ENCODE assay signal across 8 mouse cellular contexts in the genomic region with DNA sequence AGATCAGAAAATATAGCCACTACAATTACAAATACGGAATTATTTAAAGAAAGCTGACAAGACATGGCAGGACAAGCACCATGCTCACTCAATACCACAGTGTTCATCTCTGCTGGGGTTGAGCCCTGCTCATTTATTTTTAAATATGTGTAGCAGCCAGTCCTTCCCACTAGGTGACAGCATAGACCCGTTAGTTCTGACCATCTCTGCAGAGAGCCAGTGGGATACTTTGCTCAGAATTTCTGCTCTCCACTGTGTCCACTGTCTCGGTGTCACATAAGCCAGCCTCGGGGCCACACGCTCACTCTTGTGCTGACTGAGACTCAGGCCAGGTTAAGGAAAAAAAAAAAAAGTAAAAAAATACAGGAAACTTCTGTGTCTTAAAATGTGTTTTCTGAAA.
DNase-seq lines count a peak whose midpoint lies in the region; ATAC-seq and TF ChIP-seq lines count a peak whose summit lies in the region.

No protein-coding gene starts in this region.

- H3K9me3 ChIP-seq in intestine, embryonic 16.5 days (ENCODE audit: control insufficient read depth, low read length), result no peaks in the 10 kb centered on the region
- H3K9me3 ChIP-seq in limb, embryonic 13.5 days, result no peaks in the 10 kb centered on the region
- no peaks in the 10 kb centered on the region for H3K9me3 ChIP-seq in midbrain, postnatal 0 days (ENCODE audit: low read length)
- H3K9me3 ChIP-seq in stomach, embryonic 15.5 days, result no peaks in the 10 kb centered on the region

- peak; percentile 73 for ATAC-seq in intestine, embryonic 16.5 days
- 0 out of 2 replicates have a peak, but pooled peaks have one; percentile 52 for ATAC-seq in limb, embryonic 13.5 days (ENCODE audit: low FRiP score, low read depth)
- ATAC-seq in midbrain, postnatal 0 days (ENCODE audit: low FRiP score), result peak; percentile 78
- ATAC-seq in stomach, embryonic 15.5 days (ENCODE audit: insufficient read depth, low FRiP score, low read depth), result peak; percentile 54; the same call in 1 of the 2 replicates

- no peaks in the 10 kb centered on the region for H3K27me3 ChIP-seq in intestine, embryonic 16.5 days (replicated peaks; ENCODE audit: control insufficient read depth, insufficient read depth, low read length)
- no peaks in the 10 kb centered on the region for H3K27me3 ChIP-seq in limb, embryonic 13.5 days
- H3K27me3 ChIP-seq in midbrain, postnatal 0 days (ENCODE audit: insufficient read depth, low read length), result no peaks in the 10 kb centered on the region
- no peaks in the 10 kb centered on the region for H3K27me3 ChIP-seq in stomach, embryonic 15.5 days (replicated peaks)

- H3K4me1 ChIP-seq in intestine, embryonic 16.5 days (ENCODE audit: control insufficient read depth, insufficient read depth, low read length), result no peaks in the 10 kb centered on the region; the same call in 1 of the 2 replicates
- H3K4me1 ChIP-seq in limb, embryonic 13.5 days, result peaks cover 27% of the 10 kb centered on the region
- H3K4me1 ChIP-seq in midbrain, postnatal 0 days (ENCODE audit: insufficient read depth, low read length), result no peaks in the 10 kb centered on the region
- H3K4me1 ChIP-seq in stomach, embryonic 15.5 days, result no peaks in the 10 kb centered on the region

- peak; percentile 93 for TF ChIP-seq CTCF in midbrain, postnatal 0 days (IDR thresholded peaks at IDR 0.05)

- H3K27ac ChIP-seq in intestine, embryonic 16.5 days (ENCODE audit: low read length), result no peak overlapping the region
- no peak overlapping the region for H3K27ac ChIP-seq in limb, embryonic 13.5 days
- no peak overlapping the region for H3K27ac ChIP-seq in midbrain, postnatal 0 days (ENCODE audit: low read depth, low read length)
- no peak overlapping the region for H3K27ac ChIP-seq in stomach, embryonic 15.5 days

- H3K4me2 ChIP-seq in intestine, embryonic 16.5 days (ENCODE audit: low read depth, low read length), result no peak overlapping the region
- H3K4me2 ChIP-seq in limb, embryonic 13.5 days (replicated peaks), result no peak overlapping the region
- H3K4me2 ChIP-seq in midbrain, postnatal 0 days (ENCODE audit: low read depth, low read length, poor library complexity, severe bottlenecking), result no peak overlapping the region
- no peak overlapping the region for H3K4me2 ChIP-seq in stomach, embryonic 15.5 days

- H3K4me3 ChIP-seq in intestine, embryonic 16.5 days (ENCODE audit: low read length), result no peak overlapping the region
- H3K4me3 ChIP-seq in limb, embryonic 13.5 days, result no peak overlapping the region
- H3K4me3 ChIP-seq in midbrain, postnatal 0 days (ENCODE audit: low read depth, low read length), result no peak overlapping the region
- H3K4me3 ChIP-seq in stomach, embryonic 15.5 days (replicated peaks), result no peak overlapping the region

- H3K9ac ChIP-seq in intestine, embryonic 16.5 days (ENCODE audit: low read depth, low read length), result no peak overlapping the region
- no peak overlapping the region for H3K9ac ChIP-seq in limb, embryonic 13.5 days
- no peak overlapping the region for H3K9ac ChIP-seq in midbrain, postnatal 0 days (replicated peaks; ENCODE audit: low read length, poor library complexity, severe bottlenecking)
- H3K9ac ChIP-seq in stomach, embryonic 15.5 days, result no peak overlapping the region

- WGBS in intestine, embryonic 16.5 days, result 41% methylated on average over 5 of the region's 5 CpGs
- 45% methylated on average over 5 of the region's 5 CpGs for WGBS in limb, embryonic 13.5 days
- WGBS in midbrain, postnatal 0 days, result 34% methylated on average over 5 of the region's 5 CpGs
- 46% methylated on average over 5 of the region's 5 CpGs for WGBS in stomach, embryonic 15.5 days

- peaks cover 7% of the 10 kb centered on the region; the same call in 1 of the 2 replicates for H3K36me3 ChIP-seq in intestine, embryonic 16.5 days (ENCODE audit: control insufficient read depth, insufficient read depth, low read length)
- peaks cover 37% of the 10 kb centered on the region for H3K36me3 ChIP-seq in limb, embryonic 13.5 days
- no peaks in the 10 kb centered on the region for H3K36me3 ChIP-seq in midbrain, postnatal 0 days (ENCODE audit: insufficient read depth, low read length)
- H3K36me3 ChIP-seq in stomach, embryonic 15.5 days, result no peaks in the 10 kb centered on the region

- peak; percentile 14 for DNase-seq in ovary, postnatal 10 days (ENCODE audit: low spot score)
- no peak for DNase-seq in ovary, adult 18-20 months (ENCODE audit: low spot score)
- DNase-seq in cerebellum, adult 8-10 months, result peak; percentile 72
- peak; percentile 47 to 73 for DNase-seq in frontal cortex, postnatal 36 days (ENCODE audit: low spot score in 2 of 2)
- DNase-seq in midbrain, postnatal 0 days (ENCODE audit: low spot score), result peak; percentile 82
